Mouse (Mus musculus) olfactory bulb, adult 2 months (tissue): ENCODE data around the gene Ugt2b1.

ENCODE experiments used
- CTCF ChIP-seq: fragments of 200-500 bp; IDR thresholded peaks from 2 replicates; pipeline ENCODE4 v1.5.1; 2012; ENCODE audit warnings: low read depth, mild to moderate bottlenecking, low read length, moderate library complexity; ENCODE audit not compliant: insufficient read depth
- POLR2A ChIP-seq: fragments of 200-500 bp; IDR thresholded peaks from 2 replicates; pipeline ENCODE4 v1.6.1; 2012; ENCODE audit warnings: mild to moderate bottlenecking, low read depth, low read length, moderate library complexity; ENCODE audit not compliant: insufficient read depth

DNA sequence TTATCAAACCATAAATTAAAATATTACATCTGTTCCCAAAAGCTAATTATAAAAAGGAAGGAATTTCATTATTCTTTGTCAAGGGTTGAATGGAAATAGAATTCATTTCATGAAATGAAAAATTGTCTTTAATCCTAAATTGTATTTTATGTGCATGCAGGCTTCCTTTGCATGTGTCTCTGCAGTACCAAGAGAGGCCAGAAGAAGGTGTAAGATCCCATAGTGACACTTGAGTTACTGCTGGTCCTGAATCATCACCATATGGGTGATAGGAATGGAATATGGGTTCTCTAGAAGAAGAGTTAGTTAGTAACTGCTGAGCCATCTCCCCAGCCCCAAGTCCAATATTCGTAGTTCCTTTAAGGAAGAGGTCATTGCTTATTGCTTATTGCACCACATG, 36.4 kb downstream of the Ugt2b1 start:
- TF ChIP-seq CTCF: no peak
- TF ChIP-seq POLR2A: no peak
